Mouse (Mus musculus): Measurements from ENCODE around the gene Hs6st2. TPM values are rescaled to one million over a fixed set of nuclear protein-coding genes. Genes with fewer than 3 reads are reported as not detected.

The Hs6st2 gene
- polyA plus RNA-seq, 2 experiments = 19.3 to 27.0 TPM

GRCm38 (mm10) chrX:51503781-51504471 is 177.7 kb downstream of the Hs6st2 start:
- Histone ChIP-seq H3K36me3 (ENCODE audit: control insufficient read depth, insufficient read depth, low read length) (no peaks in the 10 kb centered on the region), H3K9me3 (ENCODE audit: control insufficient read depth, low read length) (no peaks in the 10 kb centered on the region), H3K27me3 (ENCODE audit: control insufficient read depth, insufficient read depth, low read length) (no peaks in the 10 kb centered on the region), H3K4me3 (replicated peaks; ENCODE audit: low read length) (no peak overlapping the region), H3K27ac (replicated peaks; ENCODE audit: low read depth, low read length) (no peak overlapping the region), H3K4me1 (ENCODE audit: control insufficient read depth, insufficient read depth, low read length) (no peaks in the 10 kb centered on the region), H3K9ac (ENCODE audit: low read depth, low read length, severe bottlenecking) (no peak overlapping the region), H3K4me2 (replicated peaks; ENCODE audit: low read depth, low read length, severe bottlenecking) (no peak overlapping the region)
- no peak for TF ChIP-seq POLR2A (IDR thresholded peaks at IDR 0.05; ENCODE audit: borderline replicate concordance, extremely low read depth, insufficient read depth, insufficient read length)
- WGBS = 68% methylated on average over 7 of the region's 7 CpGs
- DNase-seq (ENCODE audit: low spot score) (no peak), ATAC-seq (ENCODE audit: low FRiP score, low read depth) (no peak)

- Histone ChIP-seq H3K4me1 (ENCODE audit: control insufficient read depth, insufficient read depth, low read length) (no peaks in the 10 kb centered on the region), H3K27ac (replicated peaks; ENCODE audit: low read depth, low read length) (no peak overlapping the region), H3K4me2 (replicated peaks; ENCODE audit: low read depth, low read length, severe bottlenecking) (no peak overlapping the region), H3K9me3 (ENCODE audit: control insufficient read depth, low read length) (no peaks in the 10 kb centered on the region), H3K9ac (ENCODE audit: low read depth, low read length, severe bottlenecking) (no peak overlapping the region), H3K4me3 (replicated peaks; ENCODE audit: low read length) (no peak overlapping the region), H3K27me3 (ENCODE audit: control insufficient read depth, insufficient read depth, low read length) (no peaks in the 10 kb centered on the region), H3K36me3 (ENCODE audit: control insufficient read depth, insufficient read depth, low read length) (no peaks in the 10 kb centered on the region)
- ATAC-seq (ENCODE audit: low FRiP score, low read depth) (no peak), DNase-seq (ENCODE audit: low spot score) (no peak)
- no peak for TF ChIP-seq POLR2A (IDR thresholded peaks at IDR 0.05; ENCODE audit: borderline replicate concordance, extremely low read depth, insufficient read depth, insufficient read length)
- WGBS = 67% methylated on average over 1 of the region's 1 CpGs
Measured at GRCm38 (mm10) chrX:51497831-51498230, 183.8 kb downstream of the Hs6st2 start.

- no peak overlapping the region for H3K4me2 ChIP-seq (replicated peaks; ENCODE audit: low read depth, low read length, severe bottlenecking)
- no peaks in the 10 kb centered on the region for H3K4me1 ChIP-seq (ENCODE audit: control insufficient read depth, insufficient read depth, low read length)
- H3K9ac ChIP-seq (ENCODE audit: low read depth, low read length, severe bottlenecking) = no peak overlapping the region
- H3K27ac ChIP-seq (replicated peaks; ENCODE audit: low read depth, low read length) = no peak overlapping the region
- no peak for TF ChIP-seq POLR2A (IDR thresholded peaks at IDR 0.05; ENCODE audit: borderline replicate concordance, extremely low read depth, insufficient read depth, insufficient read length)
- H3K4me3 ChIP-seq (replicated peaks; ENCODE audit: low read length) = no peak overlapping the region
- H3K27me3 ChIP-seq (ENCODE audit: control insufficient read depth, insufficient read depth, low read length) = no peaks in the 10 kb centered on the region
- DNase-seq (ENCODE audit: low spot score) = no peak
- no peak; the same call in 1 of the 2 replicates for ATAC-seq (ENCODE audit: low FRiP score, low read depth)
- no peaks in the 10 kb centered on the region for H3K36me3 ChIP-seq (ENCODE audit: control insufficient read depth, insufficient read depth, low read length)
- no peaks in the 10 kb centered on the region for H3K9me3 ChIP-seq (ENCODE audit: control insufficient read depth, low read length)
Measured at GRCm38 (mm10) chrX:51488374-51488773, 193.3 kb downstream of the Hs6st2 start.

- Histone ChIP-seq H3K9me3 (ENCODE audit: control insufficient read depth, low read length) (no peaks in the 10 kb centered on the region), H3K36me3 (ENCODE audit: control insufficient read depth, insufficient read depth, low read length) (no peaks in the 10 kb centered on the region), H3K4me1 (ENCODE audit: control insufficient read depth, insufficient read depth, low read length) (no peaks in the 10 kb centered on the region), H3K9ac (ENCODE audit: low read depth, low read length, severe bottlenecking) (no peak overlapping the region), H3K27me3 (ENCODE audit: control insufficient read depth, insufficient read depth, low read length) (no peaks in the 10 kb centered on the region), H3K4me3 (replicated peaks; ENCODE audit: low read length) (no peak overlapping the region), H3K27ac (replicated peaks; ENCODE audit: low read depth, low read length) (no peak overlapping the region), H3K4me2 (replicated peaks; ENCODE audit: low read depth, low read length, severe bottlenecking) (no peak overlapping the region)
- WGBS = 74% methylated on average over 4 of the region's 4 CpGs
- DNase-seq (ENCODE audit: low spot score) (no peak), ATAC-seq (ENCODE audit: low FRiP score, low read depth) (no peak)
- TF ChIP-seq POLR2A (IDR thresholded peaks at IDR 0.05; ENCODE audit: borderline replicate concordance, extremely low read depth, insufficient read depth, insufficient read length) = no peak
Measured at GRCm38 (mm10) chrX:51469411-51469810, 212.2 kb downstream of the Hs6st2 start.

- H3K4me2 ChIP-seq (replicated peaks; ENCODE audit: low read depth, low read length, severe bottlenecking) = no peak overlapping the region
- no peak overlapping the region for H3K27ac ChIP-seq (replicated peaks; ENCODE audit: low read depth, low read length)
- WGBS = 68% methylated on average over 3 of the region's 3 CpGs
- no peaks in the 10 kb centered on the region for H3K36me3 ChIP-seq (ENCODE audit: control insufficient read depth, insufficient read depth, low read length)
- no peaks in the 10 kb centered on the region for H3K4me1 ChIP-seq (ENCODE audit: control insufficient read depth, insufficient read depth, low read length)
- no peak for DNase-seq (ENCODE audit: low spot score)
- no peak for TF ChIP-seq POLR2A (IDR thresholded peaks at IDR 0.05; ENCODE audit: borderline replicate concordance, extremely low read depth, insufficient read depth, insufficient read length)
- H3K9me3 ChIP-seq (ENCODE audit: control insufficient read depth, low read length) = no peaks in the 10 kb centered on the region
- no peak for ATAC-seq (ENCODE audit: low FRiP score, low read depth)
- no peak overlapping the region for H3K4me3 ChIP-seq (replicated peaks; ENCODE audit: low read length)
- H3K27me3 ChIP-seq (ENCODE audit: control insufficient read depth, insufficient read depth, low read length) = no peaks in the 10 kb centered on the region
- no peak overlapping the region for H3K9ac ChIP-seq (ENCODE audit: low read depth, low read length, severe bottlenecking)
Measured at GRCm38 (mm10) chrX:51461413-51461812, 220.2 kb downstream of the Hs6st2 start.

Measured in limb, embryonic 14.5 days (tissue).